Mouse (Mus musculus) lung, embryonic 15.5 days (tissue): ENCODE results near the gene Cdc5l. TPM values are rescaled to one million over a fixed set of nuclear protein-coding genes. Genes with fewer than 3 reads are reported as not detected.
A peak's percentile ranks its signal among the peaks of the same experiment; 100 is the strongest.
"Not testable (repeated sequence)": the region's sequence is repeated elsewhere in the genome, so short reads cannot be mapped to it uniquely, and the experiment has no call there.

Source experiments
- ATAC-seq: fragments of 200-750 bp; cut with Nextera tagmentation; 2 replicates; pipeline ENCODE4 v1.8.0; 2017; ENCODE audit warnings: moderate number of reproducible peaks, borderline replicate concordance; ENCODE audit not compliant: low FRiP score, low TSS enrichment; ENCODE audit errors: extremely low read depth
- H3K27ac ChIP-seq: fragments of 300-500 bp; sonication (generic); 2 replicates; pipeline ENCODE4 v1.5.1; 2015; ENCODE audit warnings: moderate library complexity, mild to moderate bottlenecking, inconsistent platforms
- H3K27me3 ChIP-seq: fragments of 300-500 bp; sonication (generic); 2 replicates; pipeline ENCODE4 v1.6.1; 2015; ENCODE audit warnings: inconsistent platforms
- H3K36me3 ChIP-seq: fragments of 300-500 bp; sonication (generic); 2 replicates; pipeline ENCODE4 v1.6.1; 2015; ENCODE audit warnings: inconsistent platforms
- H3K4me1 ChIP-seq: fragments of 300-500 bp; sonication (generic); 2 replicates; pipeline ENCODE4 v1.6.1; 2015; ENCODE audit warnings: inconsistent platforms
- H3K4me2 ChIP-seq: fragments of 300-500 bp; sonication (generic); 2 replicates; pipeline ENCODE4 v1.6.1; 2015; ENCODE audit warnings: inconsistent platforms, mild to moderate bottlenecking, moderate library complexity
- H3K4me3 ChIP-seq: fragments of 300-500 bp; sonication (generic); 2 replicates; pipeline ENCODE4 v1.5.1; 2015; ENCODE audit warnings: mild to moderate bottlenecking, inconsistent platforms
- H3K9ac ChIP-seq: fragments of 300-500 bp; sonication (generic); 2 replicates; pipeline ENCODE4 v1.6.1; 2015; ENCODE audit warnings: inconsistent platforms
- H3K9me3 ChIP-seq: fragments of 300-500 bp; sonication (generic); 2 replicates; pipeline ENCODE4 v1.6.1; 2016; ENCODE audit warnings: inconsistent platforms
- WGBS: fragments of 180-500 bp; shearing (Covaris S2); methylation state at CpG from one replicate; pipeline ENCODE4 v1.1.7; 2015; 5-methylcytosine and 5-hydroxymethylcytosine counted together
- polyA plus RNA-seq: library from polyadenylated mRNA; unstranded; fragments of >200 nt; fragmentation: Nextera tagmentation; extraction: Ambion mirVana; gene quantifications from 2 replicates; pipeline ENCODE4 v1.2.1, GENCODE M21; 2015

Cdc5l gene
- polyA plus RNA-seq, 1 experiment from 2014 or later, result 61.1 TPM

- Histone ChIP-seq H3K4me1 (no peaks in the 10 kb centered on the region), H3K27ac (no peak overlapping the region), H3K9me3 (no peaks in the 10 kb centered on the region), H3K27me3 (no peaks in the 10 kb centered on the region), H3K4me2 (no peak overlapping the region), H3K9ac (no peak overlapping the region), H3K36me3 (no peaks in the 10 kb centered on the region), H3K4me3 (no peak overlapping the region)
- WGBS, result 73% methylated on average over 8 of the region's 8 CpGs
- no peak for ATAC-seq
Measured at GRCm38 (mm10) chr17:45459062-45459461, 25.5 kb upstream of the Cdc5l start.

- ATAC-seq, result no peak
- H3K9me3 ChIP-seq, result no peaks in the 10 kb centered on the region
- 81% methylated on average over 4 of the region's 4 CpGs for WGBS
Measured at GRCm38 (mm10) chr17:45458516-45458915, 25.0 kb upstream of the Cdc5l start.

GRCm38 (mm10) chr17:45457487-45457886 is 23.9 kb upstream of the Cdc5l start:
- Histone ChIP-seq H3K4me1 (no peaks in the 10 kb centered on the region), H3K27ac (no peak overlapping the region), H3K4me2 (no peak overlapping the region), H3K4me3 (no peak overlapping the region), H3K9ac (no peak overlapping the region), H3K9me3 (no peaks in the 10 kb centered on the region), H3K27me3 (no peaks in the 10 kb centered on the region), H3K36me3 (no peaks in the 10 kb centered on the region)
- ATAC-seq, result no peak
- WGBS, result 86% methylated on average over 5 of the region's 5 CpGs

More at GRCm38 (mm10) chr17:45458516-45458915, 25.0 kb upstream of the Cdc5l start:
- no peak overlapping the region for H3K27ac ChIP-seq
- no peak overlapping the region for H3K4me3 ChIP-seq
- no peaks in the 10 kb centered on the region for H3K36me3 ChIP-seq
- no peak overlapping the region for H3K9ac ChIP-seq
- H3K4me2 ChIP-seq, result no peak overlapping the region
- no peaks in the 10 kb centered on the region for H3K4me1 ChIP-seq
- H3K27me3 ChIP-seq, result no peaks in the 10 kb centered on the region

- WGBS, result 59% methylated on average over 13 of the region's 13 CpGs
Measured at GRCm38 (mm10) chr17:45456260-45457152, 23.0 kb upstream of the Cdc5l start.

GRCm38 (mm10) chr17:45455783-45456182 is 22.2 kb upstream of the Cdc5l start:
- H3K4me3 ChIP-seq, H3K4me1 ChIP-seq, H3K27ac ChIP-seq, H3K9ac ChIP-seq, H3K36me3 ChIP-seq, H3K4me2 ChIP-seq, H3K27me3 ChIP-seq, H3K9me3 ChIP-seq, ATAC-seq: not testable (repeated sequence)
- WGBS, result 80% methylated on average over 9 of the region's 9 CpGs

More at GRCm38 (mm10) chr17:45456260-45457152, 23.0 kb upstream of the Cdc5l start:
- H3K4me1 ChIP-seq, result no peaks in the 10 kb centered on the region
- no peak overlapping the region for H3K9ac ChIP-seq
- H3K4me2 ChIP-seq, result no peak overlapping the region
- no peaks in the 10 kb centered on the region for H3K36me3 ChIP-seq
- no peak overlapping the region for H3K27ac ChIP-seq
- H3K9me3 ChIP-seq, result no peaks in the 10 kb centered on the region
- no peak for ATAC-seq
- H3K4me3 ChIP-seq, result no peak overlapping the region
- H3K27me3 ChIP-seq, result no peaks in the 10 kb centered on the region

GRCm38 (mm10) chr17:45454794-45455193 is 21.3 kb upstream of the Cdc5l start:
- ATAC-seq, result no peak
- no peaks in the 10 kb centered on the region for H3K9me3 ChIP-seq
- 84% methylated on average over 2 of the region's 2 CpGs for WGBS
- no peak overlapping the region for H3K4me2 ChIP-seq
- no peaks in the 10 kb centered on the region for H3K4me1 ChIP-seq
- H3K9ac ChIP-seq, result no peak overlapping the region
- no peak overlapping the region for H3K27ac ChIP-seq
- 0 out of 2 replicates have a peak, but pooled peaks cover under 1% of the 10 kb centered on the region for H3K36me3 ChIP-seq
- H3K4me3 ChIP-seq, result no peak overlapping the region
- no peaks in the 10 kb centered on the region for H3K27me3 ChIP-seq

GRCm38 (mm10) chr17:45452271-45452670 is 18.7 kb upstream of the Cdc5l start:
- WGBS, result 88% methylated on average over 1 of the region's 1 CpGs
- Histone ChIP-seq H3K9me3 (no peaks in the 10 kb centered on the region), H3K27me3 (no peaks in the 10 kb centered on the region), H3K9ac (no peak overlapping the region), H3K27ac (no peak overlapping the region), H3K4me1 (no peaks in the 10 kb centered on the region), H3K4me3 (no peak overlapping the region), H3K4me2 (no peak overlapping the region), H3K36me3 (0 out of 2 replicates have a peak, but pooled peaks cover 4% of the 10 kb centered on the region)
- no peak for ATAC-seq

- no peak overlapping the region for H3K4me3 ChIP-seq
- no peaks in the 10 kb centered on the region for H3K9me3 ChIP-seq
- no peak overlapping the region for H3K4me2 ChIP-seq
- no peaks in the 10 kb centered on the region for H3K27me3 ChIP-seq
- H3K36me3 ChIP-seq, result 0 out of 2 replicates have a peak, but pooled peaks cover 4% of the 10 kb centered on the region
- H3K27ac ChIP-seq, result no peak overlapping the region
- WGBS, result 91% methylated on average over 6 of the region's 6 CpGs
- ATAC-seq, result no peak
- no peak overlapping the region for H3K9ac ChIP-seq
- H3K4me1 ChIP-seq, result no peaks in the 10 kb centered on the region
Measured at GRCm38 (mm10) chr17:45450153-45450552, 16.6 kb upstream of the Cdc5l start.

- no peak overlapping the region for H3K4me2 ChIP-seq
- 0 out of 2 replicates have a peak, but pooled peaks cover 4% of the 10 kb centered on the region for H3K36me3 ChIP-seq
- H3K27me3 ChIP-seq, result no peaks in the 10 kb centered on the region
- H3K9ac ChIP-seq, result no peak overlapping the region
- ATAC-seq, result no peak
- WGBS, result 90% methylated on average over 8 of the region's 8 CpGs
- no peak overlapping the region for H3K4me3 ChIP-seq
- H3K4me1 ChIP-seq, result no peaks in the 10 kb centered on the region
- H3K27ac ChIP-seq, result no peak overlapping the region
- no peaks in the 10 kb centered on the region for H3K9me3 ChIP-seq
Measured at GRCm38 (mm10) chr17:45449586-45449985, 16.0 kb upstream of the Cdc5l start.

- Histone ChIP-seq H3K4me2 (no peak overlapping the region), H3K4me1 (no peaks in the 10 kb centered on the region), H3K27me3 (no peaks in the 10 kb centered on the region), H3K27ac (no peak overlapping the region), H3K4me3 (no peak overlapping the region), H3K36me3 (0 out of 2 replicates have a peak, but pooled peaks cover 4% of the 10 kb centered on the region), H3K9me3 (no peaks in the 10 kb centered on the region), H3K9ac (no peak overlapping the region)
- no peak for ATAC-seq
- 75% methylated on average over 2 of the region's 2 CpGs for WGBS
Measured at GRCm38 (mm10) chr17:45447063-45447462, 13.5 kb upstream of the Cdc5l start.

GRCm38 (mm10) chr17:45445923-45446322 is 12.4 kb upstream of the Cdc5l start:
- H3K9ac ChIP-seq, result no peak overlapping the region
- H3K4me1 ChIP-seq, result no peaks in the 10 kb centered on the region
- H3K4me2 ChIP-seq, result no peak overlapping the region
- no peak overlapping the region for H3K27ac ChIP-seq
- no peak for ATAC-seq
- 0 out of 2 replicates have a peak, but pooled peaks cover 4% of the 10 kb centered on the region for H3K36me3 ChIP-seq
- no peaks in the 10 kb centered on the region for H3K9me3 ChIP-seq
- H3K27me3 ChIP-seq, result no peaks in the 10 kb centered on the region
- no peak overlapping the region for H3K4me3 ChIP-seq
- 71% methylated on average over 4 of the region's 4 CpGs for WGBS

GRCm38 (mm10) chr17:45434262-45434590 is 689 bp upstream of the Cdc5l start:
- Histone ChIP-seq H3K4me1 (peaks cover 21% of the 10 kb centered on the region), H3K9ac (peak overlapping the region; percentile 55), H3K4me3 (peak overlapping the region; percentile 86), H3K4me2 (peak overlapping the region; percentile 70), H3K9me3 (no peaks in the 10 kb centered on the region), H3K36me3 (0 out of 2 replicates have a peak, but pooled peaks cover 5% of the 10 kb centered on the region), H3K27me3 (no peaks in the 10 kb centered on the region), H3K27ac (peak overlapping the region; percentile 97)
- 6% methylated on average over 12 of the region's 12 CpGs for WGBS
- no peak for ATAC-seq
